Mouse (Mus musculus) effector memory CD4-positive, alpha-beta T cell, adult 5 months (primary cell): Measurements from ENCODE around the gene Taar6. TPM values are rescaled to one million over a fixed set of nuclear protein-coding genes. Genes with fewer than 3 reads are reported as not detected.

Experiments
- polyA plus RNA-seq: library from polyadenylated mRNA; unstranded; fragments of 100-300 nt; shearing (Covaris generic); gene quantifications from one replicate; pipeline ENCODE4 v1.2.1, GENCODE M21; 2017

The Taar6 gene
- not detected for polyA plus RNA-seq

GRCm38 (mm10) chr10:23985546-23985945 lies at the start of gene Taar6:
TSS of gene Taar6 (minus strand) at chr10:23985646.

GRCm38 (mm10) chr10:24026922-24027321 lies 41.5 kb upstream of the Taar6 start, which contains the start of gene Taar7d:
TSS of gene Taar7d (plus strand) at chr10:24027222.

DNA sequence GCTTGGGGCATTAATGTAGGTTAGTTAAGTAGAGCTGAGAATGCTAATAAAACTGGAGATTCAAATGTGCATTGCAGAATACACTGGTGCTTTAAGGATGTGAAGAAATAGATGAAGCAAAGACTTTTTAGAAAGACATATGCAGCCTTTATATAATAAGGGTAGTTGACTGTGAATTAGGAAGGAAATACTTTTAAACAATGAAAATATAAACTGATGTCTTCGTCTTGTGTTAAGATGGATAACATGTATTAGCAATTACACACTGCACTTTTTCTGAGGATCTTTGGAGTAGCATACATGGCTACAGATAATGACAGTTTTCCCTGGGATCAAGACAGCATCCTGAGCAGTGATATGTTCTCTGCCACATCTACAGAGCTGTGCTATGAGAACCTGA lies 14.2 kb upstream of the Taar6 start, which contains the start of gene Taar7b:
TSS of gene Taar7b (plus strand) at position 301 of the 400 bp plus-strand sequence.

GRCm38 (mm10) chr10:23993381-23993780 lies 7.9 kb upstream of the Taar6 start, which contains the start of gene Taar7a:
TSS of gene Taar7a (minus strand) at chr10:23993481.

DNA sequence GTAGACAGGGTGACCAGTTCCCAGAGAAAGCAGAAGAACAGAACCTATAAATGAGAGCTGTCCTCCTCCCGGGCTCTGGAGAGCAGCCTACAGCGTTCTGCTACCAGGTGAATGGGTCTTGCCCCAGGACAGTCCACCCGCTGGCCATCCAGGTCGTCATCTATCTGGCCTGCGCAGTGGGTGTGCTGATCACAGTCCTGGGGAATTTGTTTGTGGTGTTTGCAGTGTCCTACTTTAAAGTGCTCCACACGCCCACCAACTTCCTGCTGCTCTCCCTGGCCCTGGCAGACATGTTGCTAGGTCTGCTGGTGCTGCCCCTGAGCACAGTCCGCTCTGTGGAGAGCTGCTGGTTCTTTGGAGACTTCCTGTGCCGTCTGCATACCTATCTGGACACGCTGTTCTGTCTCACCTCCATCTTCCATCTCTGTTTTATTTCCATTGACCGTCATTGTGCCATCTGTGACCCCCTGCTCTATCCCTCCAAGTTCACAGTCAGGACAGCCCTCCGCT lies 14.7 kb downstream of the Taar6 start, which contains the start of gene Taar5:
TSS of gene Taar5 (plus strand) at position 51 of the 510 bp plus-strand sequence.

DNA sequence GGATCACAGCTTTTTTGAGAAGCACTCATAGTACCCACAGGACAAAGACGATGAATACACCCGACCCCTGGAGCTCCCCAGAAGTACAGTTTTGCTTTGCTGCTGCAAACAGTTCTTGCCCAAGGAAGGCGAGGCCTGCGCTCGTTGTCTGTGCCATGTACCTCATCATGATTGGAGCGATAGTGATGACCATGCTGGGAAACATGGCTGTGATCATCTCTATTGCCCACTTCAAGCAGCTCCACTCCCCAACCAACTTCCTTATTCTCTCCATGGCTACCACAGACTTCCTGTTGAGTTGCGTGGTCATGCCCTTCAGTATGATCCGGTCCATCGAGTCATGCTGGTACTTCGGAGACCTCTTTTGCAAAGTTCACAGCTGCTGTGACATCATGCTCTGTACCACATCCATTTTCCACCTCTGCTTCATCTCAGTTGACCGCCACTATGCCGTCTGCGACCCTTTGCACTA lies 25.0 kb downstream of the Taar6 start, which contains the start of gene Taar4:
TSS of gene Taar4 (plus strand) at position 51 of the 472 bp plus-strand sequence.

GRCm38 (mm10) chr10:23949508-23950005 lies 35.9 kb downstream of the Taar6 start, which contains the start of gene Taar3:
TSS of gene Taar3 (plus strand) at chr10:23949558.

DNA sequence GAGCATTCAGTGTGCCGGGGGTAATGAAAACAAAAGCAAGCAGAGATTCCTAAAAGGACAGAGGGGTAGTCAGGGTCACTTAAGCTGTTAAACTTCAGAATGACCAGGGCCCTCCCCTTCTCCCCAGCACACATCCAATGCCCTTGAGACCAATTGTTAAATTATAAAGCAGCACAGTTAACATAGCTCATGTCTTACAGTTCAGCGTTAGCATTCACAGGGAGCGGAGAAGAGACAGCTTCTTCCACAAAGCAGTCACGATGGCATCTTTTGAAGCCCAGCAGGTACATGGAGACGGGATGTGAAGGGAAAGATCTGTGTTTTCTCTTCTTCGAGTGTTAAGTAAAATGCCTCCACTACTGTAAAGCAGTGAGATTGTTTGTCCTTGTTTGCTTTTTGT lies 47.1 kb downstream of the Taar6 start, which contains the start of gene Taar2:
TSS of gene Taar2 (plus strand) at position 261 of the 400 bp plus-strand sequence.

Other genes starting within 250 kb of the Taar6 start
- 43.5 TPM for gene Rps12, start 198.4 kb downstream of the Taar6 start, polyA plus RNA-seq
- gene Slc18b1, start 188.7 kb downstream of the Taar6 start, polyA plus RNA-seq: not detected
- gene Vnn3, start 134.2 kb downstream of the Taar6 start, polyA plus RNA-seq: not detected
- gene Vnn1, start 91.0 kb downstream of the Taar6 start, polyA plus RNA-seq: not detected
- not detected for gene Taar1, start 65.3 kb downstream of the Taar6 start, polyA plus RNA-seq
- gene Taar2, start 47.1 kb downstream of the Taar6 start, polyA plus RNA-seq: not detected
- not detected for gene Taar3, start 36.1 kb downstream of the Taar6 start, polyA plus RNA-seq
- gene Taar4, start 25.2 kb downstream of the Taar6 start, polyA plus RNA-seq: not detected
- gene Taar5, start 14.9 kb downstream of the Taar6 start, polyA plus RNA-seq: not detected
- not detected for gene Taar7a, start 7.8 kb upstream of the Taar6 start, polyA plus RNA-seq
- not detected for gene Taar7b, start 14.3 kb upstream of the Taar6 start, polyA plus RNA-seq
- not detected for gene Taar7d, start 41.6 kb upstream of the Taar6 start, polyA plus RNA-seq
- gene Taar7e, start 52.0 kb upstream of the Taar6 start, polyA plus RNA-seq: not detected
- not detected for gene Taar7f, start 63.9 kb upstream of the Taar6 start, polyA plus RNA-seq
- gene Taar8a, start 90.9 kb upstream of the Taar6 start, polyA plus RNA-seq: not detected
- gene Taar8b, start 106.6 kb upstream of the Taar6 start, polyA plus RNA-seq: not detected
- not detected for gene Taar8c, start 116.3 kb upstream of the Taar6 start, polyA plus RNA-seq
- not detected for gene Taar9, start 123.9 kb upstream of the Taar6 start, polyA plus RNA-seq
- gene Stx7, start 163.7 kb upstream of the Taar6 start, polyA plus RNA-seq: 22.1 TPM
- gene Moxd1, start 237.9 kb upstream of the Taar6 start, polyA plus RNA-seq: 0.16 TPM